Mouse (Mus musculus) heart, embryonic 14.5 days (tissue): ENCODE data around the gene Cbx5. TPM values are rescaled to one million over a fixed set of nuclear protein-coding genes. Genes with fewer than 3 reads are reported as not detected.
A peak's percentile ranks its signal among the peaks of the same experiment; 100 is the strongest.

Experiments
- ATAC-seq: fragments of 200-750 bp; cut with Nextera tagmentation; 2 replicates; pipeline ENCODE4 v1.8.0; 2017; ENCODE audit warnings: low read depth, moderate TSS enrichment; ENCODE audit not compliant: insufficient number of reproducible peaks, insufficient read depth, low FRiP score
- H3K27ac ChIP-seq, 2 experiments: fragments of 200-500 bp in 1 of 2; fragments of 300-500 bp in 1 of 2; sonication (generic) in 1 of 2; replicated peaks in 1 of 2; 2 replicates each; pipeline ENCODE4 v1.5.1; 2012 to 2014; ENCODE audit warnings: low read depth in 2 of 2, low read length in 2 of 2, control low read depth in 1 of 2, mild to moderate bottlenecking in 1 of 2, mixed read lengths in 1 of 2; ENCODE audit not compliant: control insufficient read depth in 1 of 2, insufficient read depth in 1 of 2
- H3K27me3 ChIP-seq: fragments of 300-500 bp; sonication (generic); 2 replicates; pipeline ENCODE4 v1.6.1; 2014; ENCODE audit warnings: mild to moderate bottlenecking, low read length, control low read depth; ENCODE audit not compliant: control insufficient read depth, insufficient read depth
- H3K36me3 ChIP-seq: fragments of 300-500 bp; sonication (generic); 2 replicates; pipeline ENCODE4 v1.6.1; 2014; ENCODE audit warnings: mild to moderate bottlenecking, control low read depth, low read length, mixed read lengths; ENCODE audit not compliant: control insufficient read depth, insufficient read depth
- H3K4me1 ChIP-seq, 2 experiments: fragments of 200-500 bp in 1 of 2; fragments of 300-500 bp in 1 of 2; sonication (generic) in 1 of 2; 2 replicates each; pipeline ENCODE4 v1.6.1; 2012 to 2014; ENCODE audit warnings: low read length in 2 of 2, control low read depth in 1 of 2, mixed read lengths in 1 of 2; ENCODE audit not compliant: control insufficient read depth in 2 of 2, insufficient read depth in 2 of 2
- H3K4me2 ChIP-seq: fragments of 300-500 bp; sonication (generic); 2 replicates; pipeline ENCODE4 v1.6.1; 2014; ENCODE audit warnings: mild to moderate bottlenecking, low read length
- H3K4me3 ChIP-seq, 2 experiments: fragments of 200-500 bp in 1 of 2; fragments of 300-500 bp in 1 of 2; sonication (generic) in 1 of 2; 2 replicates each; pipeline ENCODE4 v1.5.1; 2012 to 2014; ENCODE audit warnings: low read length in 2 of 2, mild to moderate bottlenecking in 2 of 2, control low read depth in 1 of 2, low read depth in 1 of 2, moderate library complexity in 1 of 2; ENCODE audit not compliant: control insufficient read depth in 1 of 2, insufficient read depth in 1 of 2
- H3K9ac ChIP-seq: fragments of 300-500 bp; sonication (generic); 2 replicates; pipeline ENCODE4 v1.6.1; 2014; ENCODE audit warnings: mild to moderate bottlenecking, low read length
- H3K9me3 ChIP-seq: fragments of 300-500 bp; sonication (generic); 2 replicates; pipeline ENCODE4 v1.6.1; 2016; ENCODE audit warnings: low read length, control low read depth; ENCODE audit not compliant: control insufficient read depth
- WGBS: fragments of 180-500 bp; shearing (Covaris S2); extraction: QIAGEN DNeasy Blood & Tissue Kit; methylation state at CpG from one replicate; pipeline ENCODE4 v1.1.7; 2014; 5-methylcytosine and 5-hydroxymethylcytosine counted together
- polyA plus RNA-seq: library from polyadenylated mRNA; unstranded; fragments of >200 nt; fragmentation: Nextera tagmentation; extraction: Ambion mirVana; gene quantifications from 2 replicates; pipeline ENCODE4 v1.2.1, GENCODE M21; 2014

Cbx5 gene
- polyA plus RNA-seq, 1 experiment from 2014 or later: 105 TPM

GRCm38 (mm10) chr15:103257790-103258728 is 18.4 kb upstream of the Cbx5 start, which contains the start of gene Nfe2:
Gene Nfe2 (minus strand): TSS chr15:103258403.
- ATAC-seq: peak; percentile 84
- WGBS: 6% methylated on average over 15 of the region's 15 CpGs

DNA sequence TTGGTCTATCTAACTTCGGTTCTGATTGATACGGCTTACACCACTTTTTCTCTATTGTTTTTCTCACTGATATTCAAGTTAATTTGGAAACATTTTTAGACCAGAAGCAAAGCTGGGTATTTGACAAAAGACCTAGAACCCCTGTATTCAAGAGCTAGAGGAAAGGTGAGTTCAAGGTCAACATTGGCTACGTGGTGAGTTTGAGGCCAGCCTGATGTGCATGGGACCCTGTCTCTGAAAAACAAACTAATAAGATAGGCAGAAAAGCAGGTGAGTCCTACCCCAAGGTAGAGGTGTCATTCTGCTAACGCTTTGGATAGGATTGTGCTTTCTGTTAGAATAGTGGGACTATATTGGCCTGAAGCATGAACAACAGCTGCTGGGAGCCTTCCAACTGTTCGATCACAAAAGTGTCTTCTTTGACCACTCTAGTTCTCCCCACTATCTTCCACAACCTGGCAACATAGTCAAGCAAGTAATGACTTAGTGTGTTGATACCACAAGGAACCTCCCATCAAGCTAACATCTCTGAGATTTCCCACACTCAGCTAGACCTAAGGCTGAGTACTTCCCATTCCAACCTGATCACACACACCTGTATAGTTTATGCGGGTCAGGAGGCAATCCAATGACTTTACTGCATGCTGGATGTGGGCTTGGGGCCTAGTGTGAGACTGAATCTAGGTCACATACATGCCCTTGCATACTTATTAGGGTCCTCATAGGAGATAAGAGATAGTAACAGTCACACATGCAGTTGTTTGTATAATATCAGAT is 16.8 kb upstream of the Cbx5 start:
- no peak for ATAC-seq
- Histone ChIP-seq H3K27me3 (no peaks in the 10 kb centered on the region), H3K4me3 (no peak overlapping the region), H3K9me3 (no peaks in the 10 kb centered on the region), H3K4me2 (no peak overlapping the region), H3K27ac (no peak overlapping the region), H3K4me1 (peaks cover 17 to 24% of the 10 kb centered on the region in 2 experiments), H3K9ac (no peak overlapping the region), H3K36me3 (no peaks in the 10 kb centered on the region)
- WGBS: 85% methylated on average over 6 of the region's 6 CpGs

More at GRCm38 (mm10) chr15:103257790-103258728, 18.4 kb upstream of the Cbx5 start, which contains the start of gene Nfe2:
- H3K4me3 ChIP-seq: peak within 1 kb of the TSS; percentile 11 to 31
- peak within 1 kb of the TSS; percentile 37 to 41; a peak in 2 of 4 replicates for H3K27ac ChIP-seq
- H3K4me1 ChIP-seq: peaks cover 17 to 24% of the 10 kb centered on the region in 2 experiments
- H3K9me3 ChIP-seq: no peaks in the 10 kb centered on the region
- H3K27me3 ChIP-seq: no peaks in the 10 kb centered on the region
- H3K9ac ChIP-seq: peak within 1 kb of the TSS; percentile 67
- H3K36me3 ChIP-seq: no peaks in the 10 kb centered on the region
- H3K4me2 ChIP-seq: peak within 1 kb of the TSS; percentile 71

DNA sequence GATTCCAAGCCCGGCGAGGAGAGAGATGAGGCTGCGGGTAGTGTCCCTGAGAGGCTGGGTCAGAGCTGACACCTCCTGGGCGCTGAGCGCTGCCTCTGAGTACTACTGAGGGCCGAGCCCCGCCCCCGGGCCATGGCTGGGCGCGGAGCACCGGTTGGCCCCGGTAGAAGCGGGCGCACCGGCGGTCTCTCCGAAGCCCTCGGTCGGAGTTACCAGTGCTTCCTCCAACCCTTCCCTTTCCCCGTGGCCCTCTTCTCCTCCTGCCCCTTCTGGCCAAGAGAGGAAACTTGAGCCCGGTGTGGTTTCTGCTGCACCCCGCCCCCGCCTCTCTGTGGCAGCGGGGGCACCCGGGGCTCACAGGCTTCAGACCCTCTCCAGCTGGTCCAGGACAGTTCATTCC is 15.6 kb upstream of the Cbx5 start:
- Histone ChIP-seq H3K36me3 (no peaks in the 10 kb centered on the region), H3K27ac (no peak overlapping the region), H3K4me2 (peak overlapping the region; percentile 81), H3K27me3 (no peaks in the 10 kb centered on the region), H3K4me1 (peaks cover 16 to 24% of the 10 kb centered on the region in 2 experiments), H3K9me3 (no peaks in the 10 kb centered on the region), H3K9ac (peak overlapping the region; percentile 81), H3K4me3 (peak overlapping the region; percentile 46 to 48)
- peak; percentile 54 for ATAC-seq
- WGBS: under 1% methylated on average over 24 of the region's 25 CpGs

GRCm38 (mm10) chr15:103253352-103253751 is 13.7 kb upstream of the Cbx5 start:
- Histone ChIP-seq H3K4me1 (peaks cover 9 to 13% of the 10 kb centered on the region in 2 experiments), H3K27ac (no peak overlapping the region), H3K36me3 (peaks cover 10% of the 10 kb centered on the region), H3K9ac (no peak overlapping the region), H3K4me3 (no peak overlapping the region), H3K27me3 (no peaks in the 10 kb centered on the region), H3K4me2 (peak overlapping the region; percentile 12; the same call in 1 of the 2 replicates), H3K9me3 (no peaks in the 10 kb centered on the region)
- 88% methylated on average over 1 of the region's 1 CpGs for WGBS
- ATAC-seq: no peak

- WGBS: 78% methylated on average over 3 of the region's 3 CpGs
- Histone ChIP-seq H3K4me2 (no peak overlapping the region), H3K36me3 (peaks cover 16% of the 10 kb centered on the region), H3K4me3 (no peak overlapping the region), H3K27me3 (no peaks in the 10 kb centered on the region), H3K9me3 (no peaks in the 10 kb centered on the region), H3K4me1 (peaks cover 2 to 6% of the 10 kb centered on the region in 2 experiments; a peak in 3 of 4 replicates), H3K27ac (no peak overlapping the region), H3K9ac (no peak overlapping the region)
- ATAC-seq: no peak
Measured at GRCm38 (mm10) chr15:103252660-103253059, 13.0 kb upstream of the Cbx5 start.

DNA sequence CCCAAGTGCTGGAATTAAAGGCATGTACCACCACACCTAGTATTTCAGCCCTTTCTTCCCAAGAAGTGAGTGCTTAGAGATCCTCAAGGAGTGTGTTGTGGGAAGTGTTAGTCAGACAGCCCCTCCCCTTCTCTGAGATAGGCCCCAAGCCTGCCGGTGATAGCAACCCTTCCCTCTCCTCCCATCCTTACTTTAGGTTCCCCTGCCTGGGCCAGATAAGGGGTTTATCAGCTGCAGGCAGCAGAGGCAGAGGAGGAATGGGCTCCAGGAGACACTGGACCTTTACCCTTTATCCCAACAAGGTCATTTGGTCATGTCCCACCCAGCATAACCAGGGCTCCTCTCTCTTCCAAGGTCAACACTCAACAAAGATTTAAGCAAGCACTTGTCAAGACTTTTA is 12.0 kb upstream of the Cbx5 start:
- Histone ChIP-seq H3K27ac (no peak overlapping the region), H3K27me3 (no peaks in the 10 kb centered on the region), H3K9ac (no peak overlapping the region), H3K4me1 (peaks cover 2 to 3% of the 10 kb centered on the region in 2 experiments; a peak in 2 of 4 replicates), H3K4me2 (no peak overlapping the region), H3K9me3 (no peaks in the 10 kb centered on the region), H3K36me3 (peaks cover 27% of the 10 kb centered on the region), H3K4me3 (no peak overlapping the region)
- WGBS: 5% methylated on average over 1 of the region's 1 CpGs
- ATAC-seq: no peak

- H3K36me3 ChIP-seq: peaks cover 40% of the 10 kb centered on the region
- no peak for ATAC-seq
- WGBS: 20% methylated on average over 2 of the region's 2 CpGs
- H3K27ac ChIP-seq: no peak overlapping the region
- no peaks in the 10 kb centered on the region for H3K27me3 ChIP-seq
- no peak overlapping the region for H3K4me3 ChIP-seq
- no peaks in the 10 kb centered on the region for H3K9me3 ChIP-seq
- H3K4me2 ChIP-seq: no peak overlapping the region
- peaks cover under 1 to 8% of the 10 kb centered on the region in 2 experiments; a peak in 3 of 4 replicates for H3K4me1 ChIP-seq
- H3K9ac ChIP-seq: no peak overlapping the region
Measured at GRCm38 (mm10) chr15:103250195-103250740, 10.7 kb upstream of the Cbx5 start.
